Mouse (Mus musculus): ENCODE measurements around the gene Zcchc14.

GRCm38 (mm10) chr8:121673153-121673552 is 20.5 kb upstream of the Zcchc14 start:
- TF ChIP-seq GATA1 (IDR thresholded peaks at IDR 0.05; ENCODE audit: borderline replicate concordance, low read length), result no peak
- no peak for TF ChIP-seq FLI1 (IDR thresholded peaks at IDR 0.05; ENCODE audit: low read length)

Data from megakaryocyte, embryonic 14.5 days (primary cell).